Mouse (Mus musculus): ENCODE data around the gene Nt5c2. TPM values are rescaled to one million over a fixed set of nuclear protein-coding genes. Genes with fewer than 3 reads are reported as not detected.
A peak's percentile ranks its signal among the peaks of the same experiment; 100 is the strongest.

The Nt5c2 gene
- polyA plus RNA-seq, 1 experiment: 46.7 TPM

- H3K4me3 ChIP-seq (ENCODE audit: insufficient read depth, low read length): no peak overlapping the region
- TF ChIP-seq CTCF (IDR thresholded peaks at IDR 0.05; ENCODE audit: extremely low read depth, insufficient read depth, low read length) (no peak), POLR2A (IDR thresholded peaks at IDR 0.05; ENCODE audit: extremely low read depth, insufficient read depth, low read length) (no peak)
- no peak overlapping the region for H3K27ac ChIP-seq (ENCODE audit: insufficient read depth, low read length)
- H3K4me1 ChIP-seq (ENCODE audit: control insufficient read depth, insufficient read depth, low read length): peaks cover 14% of the 10 kb centered on the region
Measured at GRCm38 (mm10) chr19:46905383-46905782, 109.6 kb downstream of the Nt5c2 start.

GRCm38 (mm10) chr19:46904907-46905306 lies 110.0 kb downstream of the Nt5c2 start:
- Histone ChIP-seq H3K4me3 (ENCODE audit: insufficient read depth, low read length) (no peak overlapping the region), H3K27ac (ENCODE audit: insufficient read depth, low read length) (no peak overlapping the region), H3K4me1 (ENCODE audit: control insufficient read depth, insufficient read depth, low read length) (peaks cover 15% of the 10 kb centered on the region)
- TF ChIP-seq POLR2A (IDR thresholded peaks at IDR 0.05; ENCODE audit: extremely low read depth, insufficient read depth, low read length) (no peak), CTCF (IDR thresholded peaks at IDR 0.05; ENCODE audit: extremely low read depth, insufficient read depth, low read length) (no peak)

- TF ChIP-seq POLR2A (IDR thresholded peaks at IDR 0.05; ENCODE audit: extremely low read depth, insufficient read depth, low read length): no peak
- no peak for TF ChIP-seq CTCF (IDR thresholded peaks at IDR 0.05; ENCODE audit: extremely low read depth, insufficient read depth, low read length)
- Histone ChIP-seq H3K4me3 (ENCODE audit: insufficient read depth, low read length) (no peak overlapping the region), H3K4me1 (ENCODE audit: control insufficient read depth, insufficient read depth, low read length) (peaks cover 15% of the 10 kb centered on the region), H3K27ac (ENCODE audit: insufficient read depth, low read length) (no peak overlapping the region)
Measured at GRCm38 (mm10) chr19:46903379-46903778, 111.6 kb downstream of the Nt5c2 start.

GRCm38 (mm10) chr19:46901323-46901722 lies 113.6 kb downstream of the Nt5c2 start:
- TF ChIP-seq POLR2A (IDR thresholded peaks at IDR 0.05; ENCODE audit: extremely low read depth, insufficient read depth, low read length): no peak
- no peak for TF ChIP-seq CTCF (IDR thresholded peaks at IDR 0.05; ENCODE audit: extremely low read depth, insufficient read depth, low read length)
- Histone ChIP-seq H3K4me3 (ENCODE audit: insufficient read depth, low read length) (no peak overlapping the region), H3K4me1 (ENCODE audit: control insufficient read depth, insufficient read depth, low read length) (peaks cover 12% of the 10 kb centered on the region), H3K27ac (ENCODE audit: insufficient read depth, low read length) (no peak overlapping the region; the same call in 1 of the 2 replicates)

- no peak overlapping the region for H3K4me3 ChIP-seq (ENCODE audit: insufficient read depth, low read length)
- H3K4me1 ChIP-seq (ENCODE audit: control insufficient read depth, insufficient read depth, low read length): peaks cover 12% of the 10 kb centered on the region
- H3K27ac ChIP-seq (ENCODE audit: insufficient read depth, low read length): no peak overlapping the region; the same call in 1 of the 2 replicates
- no peak for TF ChIP-seq POLR2A (IDR thresholded peaks at IDR 0.05; ENCODE audit: extremely low read depth, insufficient read depth, low read length)
- no peak for TF ChIP-seq CTCF (IDR thresholded peaks at IDR 0.05; ENCODE audit: extremely low read depth, insufficient read depth, low read length)
Measured at GRCm38 (mm10) chr19:46900786-46901185, 114.2 kb downstream of the Nt5c2 start.

GRCm38 (mm10) chr19:46899871-46900270 lies 115.1 kb downstream of the Nt5c2 start:
- H3K27ac ChIP-seq (ENCODE audit: insufficient read depth, low read length): no peak overlapping the region
- H3K4me1 ChIP-seq (ENCODE audit: control insufficient read depth, insufficient read depth, low read length): peaks cover 12% of the 10 kb centered on the region
- TF ChIP-seq CTCF (IDR thresholded peaks at IDR 0.05; ENCODE audit: extremely low read depth, insufficient read depth, low read length): no peak
- TF ChIP-seq POLR2A (IDR thresholded peaks at IDR 0.05; ENCODE audit: extremely low read depth, insufficient read depth, low read length): no peak
- no peak overlapping the region for H3K4me3 ChIP-seq (ENCODE audit: insufficient read depth, low read length)

GRCm38 (mm10) chr19:46899306-46899705 lies 115.6 kb downstream of the Nt5c2 start:
- Histone ChIP-seq H3K4me1 (ENCODE audit: control insufficient read depth, insufficient read depth, low read length) (peaks cover 9% of the 10 kb centered on the region), H3K4me3 (ENCODE audit: insufficient read depth, low read length) (no peak overlapping the region), H3K27ac (ENCODE audit: insufficient read depth, low read length) (no peak overlapping the region)
- TF ChIP-seq CTCF (IDR thresholded peaks at IDR 0.05; ENCODE audit: extremely low read depth, insufficient read depth, low read length) (no peak), POLR2A (IDR thresholded peaks at IDR 0.05; ENCODE audit: extremely low read depth, insufficient read depth, low read length) (no peak)

- H3K4me3 ChIP-seq (ENCODE audit: insufficient read depth, low read length): no peak overlapping the region
- no peak overlapping the region for H3K27ac ChIP-seq (ENCODE audit: insufficient read depth, low read length)
- TF ChIP-seq POLR2A (IDR thresholded peaks at IDR 0.05; ENCODE audit: extremely low read depth, insufficient read depth, low read length): no peak
- no peak for TF ChIP-seq CTCF (IDR thresholded peaks at IDR 0.05; ENCODE audit: extremely low read depth, insufficient read depth, low read length)
- H3K4me1 ChIP-seq (ENCODE audit: control insufficient read depth, insufficient read depth, low read length): peaks cover 9% of the 10 kb centered on the region
Measured at GRCm38 (mm10) chr19:46898222-46898621, 116.7 kb downstream of the Nt5c2 start.

- TF ChIP-seq POLR2A (IDR thresholded peaks at IDR 0.05; ENCODE audit: extremely low read depth, insufficient read depth, low read length): no peak
- 0 out of 2 replicates have a peak, but pooled peaks have one; percentile 11 for TF ChIP-seq CTCF (IDR thresholded peaks at IDR 0.05; ENCODE audit: extremely low read depth, insufficient read depth, low read length)
- Histone ChIP-seq H3K4me1 (ENCODE audit: control insufficient read depth, insufficient read depth, low read length) (peaks cover 10% of the 10 kb centered on the region), H3K27ac (ENCODE audit: insufficient read depth, low read length) (no peak overlapping the region), H3K4me3 (ENCODE audit: insufficient read depth, low read length) (no peak overlapping the region)
Measured at GRCm38 (mm10) chr19:46897135-46897534, 117.8 kb downstream of the Nt5c2 start.

- H3K4me3 ChIP-seq (ENCODE audit: insufficient read depth, low read length): no peak overlapping the region
- TF ChIP-seq CTCF (IDR thresholded peaks at IDR 0.05; ENCODE audit: extremely low read depth, insufficient read depth, low read length): no peak
- no peak for TF ChIP-seq POLR2A (IDR thresholded peaks at IDR 0.05; ENCODE audit: extremely low read depth, insufficient read depth, low read length)
- peaks cover 1% of the 10 kb centered on the region; the same call in 1 of the 2 replicates for H3K4me1 ChIP-seq (ENCODE audit: control insufficient read depth, insufficient read depth, low read length)
- H3K27ac ChIP-seq (ENCODE audit: insufficient read depth, low read length): no peak overlapping the region
Measured at GRCm38 (mm10) chr19:46893484-46893883, 121.5 kb downstream of the Nt5c2 start.
